Mouse (Mus musculus): ENCODE data around the gene Slc6a13.
A peak's percentile ranks its signal among the peaks of the same experiment; 100 is the strongest.

The Slc6a13 gene

GRCm38 (mm10) chr6:121299954-121300353 is at the start of gene Slc6a13:
Slc6a13 (plus strand) TSS chr6:121300227.
- DNase-seq (ENCODE audit: low spot score in 2 of 2) = no peak

DNA sequence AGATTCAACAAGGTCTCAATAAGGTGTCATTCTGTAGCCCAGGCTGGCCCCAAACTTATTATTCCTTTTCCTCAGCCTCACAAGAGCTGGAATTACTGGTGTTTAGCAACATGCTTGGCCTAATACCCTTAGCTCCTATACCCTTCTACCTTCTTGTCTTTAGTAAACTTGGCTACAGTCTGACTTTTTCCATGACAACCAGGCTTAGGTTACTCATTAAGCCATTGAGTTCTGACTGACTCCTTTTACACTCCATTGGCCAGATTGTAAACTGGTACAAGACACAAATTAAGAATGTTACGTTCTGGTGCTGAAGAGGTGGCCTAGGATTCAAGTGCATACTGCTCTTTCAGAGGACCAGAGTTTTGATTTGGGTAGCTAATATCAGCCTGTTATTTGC is 49.6 kb upstream of the Slc6a13 start:
- no peak for DNase-seq (ENCODE audit: low spot score in 2 of 2)

- DNase-seq (ENCODE audit: low spot score in 2 of 2) = no peak
Observed at GRCm38 (mm10) chr6:121251256-121251655, 48.8 kb upstream of the Slc6a13 start.

GRCm38 (mm10) chr6:121260548-121260947 is 39.5 kb upstream of the Slc6a13 start:
- peak; percentile 49 to 74 for DNase-seq (ENCODE audit: low spot score in 2 of 2)

- DNase-seq (ENCODE audit: low spot score in 2 of 2) = no peak
Observed at GRCm38 (mm10) chr6:121261233-121261632, 38.8 kb upstream of the Slc6a13 start.

DNA sequence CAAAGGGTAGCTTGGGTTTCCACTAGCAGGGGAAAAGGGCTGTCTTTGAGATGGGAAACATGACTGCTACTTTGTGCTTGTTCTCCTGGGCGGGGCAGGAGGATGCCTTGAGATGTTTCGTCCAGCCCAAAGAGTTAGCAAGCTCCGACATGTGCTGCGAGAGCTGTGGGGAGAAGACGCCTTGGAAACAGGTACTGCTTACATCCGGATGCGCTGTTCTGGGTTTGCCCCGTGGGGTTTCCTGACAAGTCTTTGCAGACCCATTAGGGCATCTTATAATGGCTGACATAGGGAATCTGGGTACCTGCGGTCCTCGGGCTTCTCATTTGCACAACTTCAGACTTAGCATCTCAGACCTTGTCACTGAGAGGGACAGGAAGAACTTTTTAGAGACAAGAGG is 38.0 kb upstream of the Slc6a13 start:
- DNase-seq (ENCODE audit: low spot score in 2 of 2) = no peak

GRCm38 (mm10) chr6:121262496-121262895 is 37.5 kb upstream of the Slc6a13 start:
- DNase-seq (ENCODE audit: low spot score in 2 of 2) = no peak

GRCm38 (mm10) chr6:121270156-121270555 is 29.9 kb upstream of the Slc6a13 start:
- DNase-seq (ENCODE audit: low spot score in 2 of 2) = no peak

DNA sequence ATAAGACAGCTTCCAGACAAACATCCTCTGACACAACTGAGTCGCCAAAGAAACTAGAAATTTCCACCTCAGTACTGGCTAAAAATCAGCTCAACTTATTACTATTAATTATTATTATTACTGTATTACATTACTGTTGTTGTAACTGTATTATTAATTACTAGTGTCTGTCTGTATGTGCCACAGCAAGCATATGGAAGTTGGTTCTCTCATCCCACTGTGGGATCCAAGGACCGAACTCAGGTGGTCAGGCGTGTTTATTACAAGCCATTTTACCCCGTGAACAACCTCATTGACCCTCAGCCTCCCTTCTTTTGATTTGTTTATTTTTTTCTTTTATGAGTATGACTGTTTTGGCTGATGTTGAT is 28.3 kb upstream of the Slc6a13 start:
- DNase-seq (ENCODE audit: low spot score in 2 of 2) = no peak

- DNase-seq (ENCODE audit: low spot score in 2 of 2) = peak; percentile 33 to 55
Observed at GRCm38 (mm10) chr6:121272075-121272800, 27.8 kb upstream of the Slc6a13 start.

GRCm38 (mm10) chr6:121274356-121274755 is 25.7 kb upstream of the Slc6a13 start:
- peak in 1 of 2 experiments; percentile 14 for DNase-seq (ENCODE audit: low spot score in 2 of 2)

DNA sequence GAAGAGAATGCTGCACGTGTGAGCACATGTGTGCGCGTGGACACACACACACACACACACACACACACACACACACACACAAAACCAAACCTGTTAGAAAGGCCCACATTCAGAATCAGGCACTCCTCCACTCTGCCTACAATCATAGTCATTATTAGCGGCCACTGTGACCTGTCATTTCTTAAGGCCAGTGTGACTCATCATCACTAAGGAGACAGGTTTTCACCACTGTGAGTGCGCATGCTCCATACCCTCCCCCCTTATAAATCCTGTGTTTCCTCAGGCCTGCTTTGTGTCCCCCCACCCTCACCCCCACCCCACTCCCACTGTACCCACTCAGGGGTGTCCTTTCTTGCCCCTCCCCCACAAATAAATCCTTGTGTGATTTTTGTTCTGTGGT is 15.9 kb upstream of the Slc6a13 start:
- DNase-seq (ENCODE audit: low spot score in 2 of 2) = no peak

DNA sequence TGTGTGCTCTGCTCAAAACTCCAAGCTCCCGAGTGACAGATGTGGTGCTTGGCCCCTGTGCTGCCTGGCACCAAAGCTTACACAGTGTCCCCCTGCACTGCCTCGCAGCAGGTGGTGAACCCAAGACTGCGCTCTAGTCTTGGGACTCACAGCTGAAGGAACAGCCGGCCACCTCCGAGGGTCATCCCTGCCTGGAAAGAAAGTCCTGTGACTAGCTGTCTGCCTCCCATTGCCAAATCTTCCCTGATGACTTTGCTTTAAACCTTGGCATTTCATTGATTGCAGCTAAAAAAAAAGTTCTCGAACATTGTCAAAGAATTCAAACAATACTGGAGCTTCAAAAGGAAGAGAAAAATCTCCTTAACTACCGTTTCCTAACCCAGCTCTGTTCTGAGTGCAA is 710 bp upstream of the Slc6a13 start:
- no peak for DNase-seq (ENCODE audit: low spot score in 2 of 2)

DNA sequence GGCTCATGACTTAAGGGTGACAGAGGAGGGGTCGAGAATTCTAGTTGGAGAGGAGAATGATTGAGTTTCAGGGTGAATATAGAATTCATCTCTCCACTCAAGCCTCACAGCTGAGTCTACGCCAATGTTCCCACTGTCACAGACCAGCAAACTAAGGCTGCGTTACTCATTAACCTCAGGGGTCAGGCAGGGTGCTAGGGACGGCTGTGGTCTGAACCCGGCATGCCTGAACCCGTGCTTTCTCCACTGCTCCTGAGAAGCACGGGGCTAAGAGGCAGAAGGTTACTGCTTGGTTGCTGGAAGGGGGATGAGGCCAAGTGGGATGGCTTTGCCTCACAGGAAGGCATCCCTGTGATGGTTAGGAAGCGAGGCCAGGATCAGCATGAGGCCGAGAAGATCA is 477 bp downstream of the Slc6a13 start:
- no peak for DNase-seq (ENCODE audit: low spot score in 2 of 2)

GRCm38 (mm10) chr6:121303466-121304220 is 3.6 kb downstream of the Slc6a13 start:
- DNase-seq (ENCODE audit: low spot score in 2 of 2) = no peak

GRCm38 (mm10) chr6:121304630-121305029 is 4.6 kb downstream of the Slc6a13 start:
- no peak for DNase-seq (ENCODE audit: low spot score in 2 of 2)

DNA sequence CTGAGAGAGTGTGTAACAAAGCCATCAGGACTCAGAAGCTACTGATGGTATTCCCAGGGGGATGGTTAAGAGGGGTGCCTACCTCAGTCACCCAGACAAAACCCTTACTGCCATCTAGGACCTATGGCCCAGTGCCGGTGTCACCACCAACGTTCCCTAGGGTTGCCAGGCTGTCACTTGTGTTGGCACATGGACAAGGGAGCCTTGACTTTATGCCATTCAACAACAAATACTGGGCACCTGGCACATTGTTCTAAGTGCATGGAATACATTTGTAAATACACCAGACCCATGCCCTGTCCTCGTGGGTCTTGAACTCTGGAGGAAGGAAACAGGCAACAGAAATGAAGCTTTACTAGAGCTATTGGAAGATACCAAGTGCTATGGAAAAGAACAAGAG is 5.5 kb downstream of the Slc6a13 start:
- no peak for DNase-seq (ENCODE audit: low spot score in 2 of 2)

DNA sequence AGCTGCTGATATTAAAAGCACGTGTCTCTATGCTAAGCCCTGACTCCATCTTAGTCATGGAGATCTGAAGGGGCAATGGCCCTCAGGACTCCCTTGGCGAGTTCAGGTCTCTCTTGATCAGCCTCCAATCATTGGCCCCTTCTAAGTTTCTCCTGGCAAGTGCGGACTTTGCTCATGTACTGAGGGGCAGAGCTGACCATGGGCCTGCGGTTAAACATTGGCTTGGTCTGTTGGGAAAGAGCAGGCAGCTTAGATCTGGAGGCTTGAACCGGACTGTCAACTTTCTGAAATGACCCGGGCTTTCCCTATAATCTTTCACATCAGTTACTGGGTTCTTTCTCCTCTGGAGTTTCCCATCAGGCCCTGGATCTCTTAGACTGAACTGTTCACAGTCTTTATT is 11.0 kb downstream of the Slc6a13 start:
- DNase-seq (ENCODE audit: low spot score in 2 of 2) = no peak

- DNase-seq (ENCODE audit: low spot score in 2 of 2) = no peak
Observed at GRCm38 (mm10) chr6:121319099-121319498, 19.1 kb downstream of the Slc6a13 start.

DNA sequence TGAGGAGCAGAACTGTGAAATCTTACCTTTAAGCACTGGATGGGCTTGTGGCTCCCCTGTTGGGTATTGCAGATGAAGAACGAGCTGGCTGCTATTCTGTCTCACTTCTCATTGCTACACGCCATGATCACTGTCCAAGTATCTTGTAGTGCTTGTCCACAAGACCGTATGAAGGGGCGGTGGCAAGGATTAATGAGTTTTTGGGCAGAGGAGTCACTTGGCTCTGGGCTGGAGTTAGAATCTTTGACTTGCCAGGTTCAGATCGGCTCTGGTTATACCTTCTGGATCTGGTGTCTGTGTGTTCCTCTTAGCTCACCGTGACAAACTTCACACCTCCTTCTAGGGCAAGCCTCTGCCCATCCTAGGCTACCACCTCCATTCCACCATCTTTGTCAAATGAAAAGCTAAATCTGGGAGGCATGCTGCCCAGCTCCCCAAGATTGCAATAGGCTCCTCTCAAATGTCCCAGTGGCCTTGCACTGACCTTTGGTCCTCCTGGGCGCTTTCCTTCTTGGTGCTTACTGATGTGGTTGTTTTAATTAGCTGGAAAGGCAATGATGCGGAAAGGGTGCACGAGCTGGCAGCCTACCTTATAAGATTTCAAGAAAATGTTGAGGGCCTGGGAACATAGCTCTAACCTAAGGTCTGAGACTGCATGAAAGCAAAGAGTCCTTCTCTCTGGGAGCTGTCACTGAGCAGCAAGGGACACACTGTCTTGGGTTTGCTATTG is 22.5 kb downstream of the Slc6a13 start:
- no peak for DNase-seq (ENCODE audit: low spot score in 2 of 2)

- DNase-seq (ENCODE audit: low spot score in 2 of 2) = no peak
Observed at GRCm38 (mm10) chr6:121325298-121325697, 25.3 kb downstream of the Slc6a13 start.

DNA sequence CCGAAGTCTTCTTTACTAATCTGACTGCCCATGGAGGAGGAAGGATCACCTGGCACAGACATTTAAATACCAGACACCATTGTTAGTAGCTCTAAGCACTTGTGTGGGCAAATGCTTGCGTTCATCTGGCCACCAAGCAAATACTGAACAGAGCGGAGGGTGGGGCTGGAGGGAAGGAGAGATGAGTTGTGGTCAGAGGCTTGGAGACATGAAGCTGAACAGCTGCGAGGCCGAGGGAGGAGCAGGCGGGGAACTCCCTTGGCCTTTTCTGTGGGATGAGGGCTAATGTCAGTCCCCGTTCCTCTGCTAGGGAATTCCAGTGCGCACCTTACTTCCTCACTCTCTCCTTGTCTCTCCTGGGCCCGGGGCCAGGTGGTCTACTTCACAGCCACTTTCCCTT is 25.7 kb downstream of the Slc6a13 start:
- no peak for DNase-seq (ENCODE audit: low spot score in 2 of 2)

Measured in spleen, postnatal 14 days (tissue).